Mouse (Mus musculus): ENCODE measurements at regions not wholly inside any gene's neighbourhood (a gene's known extent, or its start where the extent isn't known, plus 50 kb on each side); places are given as distances from the start of the nearest gene placed in this dataset.

DNA sequence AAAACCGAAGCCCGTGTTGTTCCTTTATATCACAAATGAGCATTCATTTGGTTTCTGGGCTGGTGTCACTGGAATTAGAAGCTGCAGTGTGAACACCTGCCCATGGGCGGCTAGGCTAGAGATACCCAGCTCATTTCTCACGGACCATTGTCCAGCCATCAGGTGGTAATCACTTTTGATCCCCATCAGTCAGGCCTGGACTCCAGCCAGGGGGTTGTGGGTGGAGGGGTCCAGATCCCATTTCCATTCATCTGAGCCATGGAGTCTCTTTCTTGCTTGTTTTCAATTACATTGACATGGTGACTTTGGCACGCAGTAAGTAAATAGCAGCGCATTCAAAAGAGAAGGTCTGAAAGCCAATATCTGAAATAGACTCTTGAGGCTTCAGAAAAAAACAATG is 276.1 kb upstream of the 4930412O13Rik start:
- no peak for DNase-seq (ENCODE audit: low read depth, low spot score)
- TF ChIP-seq HCFC1 (IDR thresholded peaks at IDR 0.05; ENCODE audit: borderline replicate concordance, insufficient read depth, low read length) (no peak), CHD2 (IDR thresholded peaks at IDR 0.05; ENCODE audit: low read depth, low read length) (no peak), ZC3H11A (IDR thresholded peaks at IDR 0.05; ENCODE audit: borderline replicate concordance, low read depth, low read length) (no peak), MAFK (IDR thresholded peaks at IDR 0.05; ENCODE audit: insufficient read depth, low read depth, low read length) (no peak), ZNF384 (IDR thresholded peaks at IDR 0.05; ENCODE audit: low read depth, low read length) (no peak)
- Histone ChIP-seq H3K4me3 (ENCODE audit: insufficient read depth in 1 of 2, low read depth in 1 of 2, low read length in 2 of 2, poor library complexity in 1 of 2, severe bottlenecking in 1 of 2) (no peak overlapping the region), H3K27ac (ENCODE audit: insufficient read depth, low read depth, low read length, poor library complexity, severe bottlenecking) (no peak overlapping the region), H3K9ac (ENCODE audit: insufficient read depth, low read depth, low read length, poor library complexity, severe bottlenecking) (no peak overlapping the region), H3K36me3 (ENCODE audit: control insufficient read depth, insufficient read depth, low read length, poor library complexity, severe bottlenecking) (no peaks in the 10 kb centered on the region), H3K9me3 (ENCODE audit: control insufficient read depth, insufficient read depth, low read depth, low read length) (no peaks in the 10 kb centered on the region), H3K4me1 (ENCODE audit: control insufficient read depth in 2 of 2, insufficient read depth in 2 of 2, low read length in 2 of 2, poor library complexity in 1 of 2) (no peaks in the 10 kb centered on the region)
- in situ Hi-C loops (cut with MboI; ENCODE audit: low sequenced_read_pairs in 2 of 2, unreplicated experiment in 2 of 2) = no loop called here

DNA sequence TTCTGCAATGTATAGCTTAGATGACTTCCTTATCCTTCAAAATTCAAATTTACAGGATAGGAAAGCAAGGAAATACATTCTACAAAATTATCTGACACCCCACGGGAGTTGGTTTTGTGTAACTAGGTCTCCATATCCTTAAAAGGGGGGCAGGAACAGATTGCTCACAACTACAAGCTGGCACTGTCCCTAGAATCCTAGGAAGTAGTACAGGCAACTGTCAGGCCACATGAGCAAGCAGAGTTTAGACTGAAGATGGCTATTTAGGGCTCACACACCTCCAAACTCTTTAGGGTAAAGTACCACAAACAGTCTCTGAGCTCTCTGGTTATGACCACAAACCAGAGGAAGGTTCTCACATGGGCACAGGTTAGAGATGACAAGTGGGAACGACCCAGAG is 273.5 kb upstream of the 4930412O13Rik start:
- Histone ChIP-seq H3K9me3 (ENCODE audit: control insufficient read depth, insufficient read depth, low read depth, low read length) (no peaks in the 10 kb centered on the region), H3K4me3 (ENCODE audit: insufficient read depth in 1 of 2, low read depth in 1 of 2, low read length in 2 of 2, poor library complexity in 1 of 2, severe bottlenecking in 1 of 2) (no peak overlapping the region), H3K27ac (ENCODE audit: insufficient read depth, low read depth, low read length, poor library complexity, severe bottlenecking) (no peak overlapping the region), H3K9ac (ENCODE audit: insufficient read depth, low read depth, low read length, poor library complexity, severe bottlenecking) (no peak overlapping the region), H3K36me3 (ENCODE audit: control insufficient read depth, insufficient read depth, low read length, poor library complexity, severe bottlenecking) (no peaks in the 10 kb centered on the region), H3K4me1 (ENCODE audit: control insufficient read depth in 2 of 2, insufficient read depth in 2 of 2, low read length in 2 of 2, poor library complexity in 1 of 2) (no peaks in the 10 kb centered on the region)
- in situ Hi-C loops (cut with MboI; ENCODE audit: low sequenced_read_pairs in 2 of 2, unreplicated experiment in 2 of 2) = no loop called here
- no peak for TF ChIP-seq CHD2 (IDR thresholded peaks at IDR 0.05; ENCODE audit: low read depth, low read length)
- TF ChIP-seq HCFC1 (IDR thresholded peaks at IDR 0.05; ENCODE audit: borderline replicate concordance, insufficient read depth, low read length) = no peak
- DNase-seq (ENCODE audit: low read depth, low spot score) = no peak

DNA sequence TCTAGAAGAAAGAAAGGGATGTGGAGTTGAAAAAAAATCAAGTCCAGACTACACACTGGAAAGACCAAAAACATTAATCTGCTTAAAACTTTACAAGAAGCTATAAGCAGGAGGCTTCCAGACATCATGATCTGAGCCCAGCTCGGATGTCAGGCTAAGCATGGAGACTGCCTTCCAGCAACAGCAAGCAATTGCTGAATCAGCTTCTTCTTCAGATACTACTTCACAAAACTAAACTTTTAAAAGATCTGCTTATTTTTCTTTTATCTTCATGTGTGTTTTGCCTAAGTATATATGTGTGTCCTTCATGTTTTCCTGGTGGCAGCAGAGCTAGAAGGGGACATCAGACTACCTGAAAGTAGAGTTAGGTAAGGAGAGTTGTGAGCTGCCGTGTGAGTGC is 266.6 kb upstream of the 4930412O13Rik start:
- H3K9me3 ChIP-seq (ENCODE audit: control insufficient read depth, insufficient read depth, low read depth, low read length) = no peaks in the 10 kb centered on the region
- H3K36me3 ChIP-seq (ENCODE audit: control insufficient read depth, insufficient read depth, low read length, poor library complexity, severe bottlenecking) = no peaks in the 10 kb centered on the region
- in situ Hi-C loops (cut with MboI; ENCODE audit: low sequenced_read_pairs in 2 of 2, unreplicated experiment in 2 of 2) = no loop called here
- no peak overlapping the region for H3K4me3 ChIP-seq (ENCODE audit: insufficient read depth in 1 of 2, low read depth in 1 of 2, low read length in 2 of 2, poor library complexity in 1 of 2, severe bottlenecking in 1 of 2)
- H3K27ac ChIP-seq (ENCODE audit: insufficient read depth, low read depth, low read length, poor library complexity, severe bottlenecking) = no peak overlapping the region
- no peak for TF ChIP-seq HCFC1 (IDR thresholded peaks at IDR 0.05; ENCODE audit: borderline replicate concordance, insufficient read depth, low read length)
- TF ChIP-seq MAFK (IDR thresholded peaks at IDR 0.05; ENCODE audit: insufficient read depth, low read depth, low read length) = peak; percentile 66; the same call in 1 of the 2 replicates
- no peak for TF ChIP-seq CHD2 (IDR thresholded peaks at IDR 0.05; ENCODE audit: low read depth, low read length)
- TF ChIP-seq ZNF384 (IDR thresholded peaks at IDR 0.05; ENCODE audit: low read depth, low read length) = no peak
- TF ChIP-seq ZC3H11A (IDR thresholded peaks at IDR 0.05; ENCODE audit: borderline replicate concordance, low read depth, low read length) = no peak
- H3K9ac ChIP-seq (ENCODE audit: insufficient read depth, low read depth, low read length, poor library complexity, severe bottlenecking) = no peak overlapping the region
- no peaks in the 10 kb centered on the region for H3K4me1 ChIP-seq (ENCODE audit: control insufficient read depth in 2 of 2, insufficient read depth in 2 of 2, low read length in 2 of 2, poor library complexity in 1 of 2)
- no peak for DNase-seq (ENCODE audit: low read depth, low spot score)

DNA sequence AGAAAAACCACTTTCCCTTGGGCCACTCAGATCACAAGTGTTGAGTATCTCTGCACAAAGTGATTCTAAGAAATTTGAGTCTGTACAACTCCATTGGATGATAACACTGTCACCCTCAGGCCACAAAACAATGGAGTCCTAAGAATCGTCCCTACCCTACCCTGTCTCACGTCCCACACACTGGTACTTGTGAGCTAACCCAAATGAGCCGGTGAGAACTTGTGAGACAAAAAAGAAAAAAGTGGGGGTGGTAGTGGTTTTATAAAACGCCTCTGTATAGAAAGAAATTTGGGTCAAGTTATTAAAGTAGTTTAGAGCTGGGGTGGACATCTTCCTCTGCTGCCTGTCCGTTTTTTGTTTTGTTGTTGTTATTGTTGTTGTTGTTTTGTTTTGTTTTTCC is 264.8 kb upstream of the 4930412O13Rik start:
- no peak for TF ChIP-seq MAFK (IDR thresholded peaks at IDR 0.05; ENCODE audit: insufficient read depth, low read depth, low read length)
- no peak for DNase-seq (ENCODE audit: low read depth, low spot score)
- in situ Hi-C loops (cut with MboI; ENCODE audit: low sequenced_read_pairs in 2 of 2, unreplicated experiment in 2 of 2) = no loop called here

DNA sequence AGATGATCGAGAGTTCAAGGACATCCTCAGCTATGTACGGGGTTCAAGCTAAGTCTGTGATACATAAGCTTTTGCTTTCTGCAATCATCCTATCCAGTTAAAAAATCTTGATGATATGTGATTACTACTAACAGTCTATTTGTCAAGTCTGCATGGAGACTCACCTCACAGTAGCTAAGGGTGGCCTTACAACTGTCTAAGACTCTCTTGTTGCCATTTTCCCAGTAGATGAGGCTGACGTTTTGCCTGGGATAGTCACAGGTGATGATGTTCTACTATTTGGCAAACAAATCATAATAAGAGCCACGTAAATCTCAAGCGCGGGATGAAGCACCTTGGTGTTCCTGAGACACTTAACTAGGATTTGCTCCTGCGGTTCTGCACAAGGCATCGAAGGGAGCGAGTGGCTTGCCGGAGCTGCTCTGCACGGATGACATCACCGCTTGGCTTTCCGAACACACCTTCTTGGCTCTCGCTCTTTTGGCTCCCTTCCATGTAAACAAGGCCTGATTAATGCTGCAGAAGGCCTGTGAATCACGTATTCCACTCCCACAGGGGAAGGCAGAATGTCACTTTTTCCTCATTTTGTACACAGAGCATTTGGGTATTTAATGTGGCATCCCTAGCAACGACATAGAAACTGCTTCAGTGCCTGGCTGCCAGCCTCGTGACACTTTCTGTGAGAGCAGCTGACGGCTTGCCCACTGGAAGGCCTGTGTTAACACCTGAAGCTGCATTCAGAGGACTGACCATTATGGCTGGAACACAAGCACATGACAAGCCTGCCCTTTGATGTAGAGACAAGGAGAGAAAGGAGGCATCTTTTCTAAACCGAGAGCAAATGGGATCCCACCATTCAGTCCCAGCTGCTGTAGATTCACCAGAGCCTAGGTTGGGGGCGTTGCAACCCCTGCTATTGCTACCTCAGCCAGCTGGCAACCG is 260.5 kb upstream of the 4930412O13Rik start:
- no peaks in the 10 kb centered on the region for H3K4me1 ChIP-seq (ENCODE audit: control insufficient read depth in 2 of 2, insufficient read depth in 2 of 2, low read length in 2 of 2, poor library complexity in 1 of 2)
- H3K4me3 ChIP-seq (ENCODE audit: insufficient read depth in 1 of 2, low read depth in 1 of 2, low read length in 2 of 2, poor library complexity in 1 of 2, severe bottlenecking in 1 of 2) = no peak overlapping the region
- no peak for DNase-seq (ENCODE audit: low read depth, low spot score)
- TF ChIP-seq ZC3H11A (IDR thresholded peaks at IDR 0.05; ENCODE audit: borderline replicate concordance, low read depth, low read length) (no peak), HCFC1 (IDR thresholded peaks at IDR 0.05; ENCODE audit: borderline replicate concordance, insufficient read depth, low read length) (no peak), CHD2 (IDR thresholded peaks at IDR 0.05; ENCODE audit: low read depth, low read length) (no peak), ZNF384 (IDR thresholded peaks at IDR 0.05; ENCODE audit: low read depth, low read length) (no peak), MAFK (IDR thresholded peaks at IDR 0.05; ENCODE audit: insufficient read depth, low read depth, low read length) (no peak)
- no peaks in the 10 kb centered on the region for H3K9me3 ChIP-seq (ENCODE audit: control insufficient read depth, insufficient read depth, low read depth, low read length)
- no peaks in the 10 kb centered on the region for H3K36me3 ChIP-seq (ENCODE audit: control insufficient read depth, insufficient read depth, low read length, poor library complexity, severe bottlenecking)
- H3K9ac ChIP-seq (ENCODE audit: insufficient read depth, low read depth, low read length, poor library complexity, severe bottlenecking) = no peak overlapping the region
- in situ Hi-C loops (cut with MboI; ENCODE audit: low sequenced_read_pairs in 2 of 2, unreplicated experiment in 2 of 2) = no loop called here
- H3K27ac ChIP-seq (ENCODE audit: insufficient read depth, low read depth, low read length, poor library complexity, severe bottlenecking) = no peak overlapping the region

More for the DNA sequence above, 264.8 kb upstream of the 4930412O13Rik start:
- no peaks in the 10 kb centered on the region for H3K9me3 ChIP-seq (ENCODE audit: control insufficient read depth, insufficient read depth, low read depth, low read length)
- H3K4me3 ChIP-seq (ENCODE audit: insufficient read depth in 1 of 2, low read depth in 1 of 2, low read length in 2 of 2, poor library complexity in 1 of 2, severe bottlenecking in 1 of 2) = no peak overlapping the region
- no peaks in the 10 kb centered on the region for H3K4me1 ChIP-seq (ENCODE audit: control insufficient read depth in 2 of 2, insufficient read depth in 2 of 2, low read length in 2 of 2, poor library complexity in 1 of 2)
- H3K27ac ChIP-seq (ENCODE audit: insufficient read depth, low read depth, low read length, poor library complexity, severe bottlenecking) = no peak overlapping the region
- H3K9ac ChIP-seq (ENCODE audit: insufficient read depth, low read depth, low read length, poor library complexity, severe bottlenecking) = no peak overlapping the region
- no peaks in the 10 kb centered on the region for H3K36me3 ChIP-seq (ENCODE audit: control insufficient read depth, insufficient read depth, low read length, poor library complexity, severe bottlenecking)
